Mouse (Mus musculus) ES-E14 (cell line): ENCODE measurements around the gene Plekhs1.

Experiments
- CHD2 ChIP-seq: IDR thresholded peaks from 2 replicates; pipeline ENCODE4 v1.6.1; 2014; ENCODE audit warnings: mild to moderate bottlenecking, low read depth, low read length, inconsistent platforms
- ZNF384 ChIP-seq: IDR thresholded peaks from 2 replicates; pipeline ENCODE4 v1.6.1; 2012; ENCODE audit warnings: low read depth, low read length, inconsistent platforms

DNA sequence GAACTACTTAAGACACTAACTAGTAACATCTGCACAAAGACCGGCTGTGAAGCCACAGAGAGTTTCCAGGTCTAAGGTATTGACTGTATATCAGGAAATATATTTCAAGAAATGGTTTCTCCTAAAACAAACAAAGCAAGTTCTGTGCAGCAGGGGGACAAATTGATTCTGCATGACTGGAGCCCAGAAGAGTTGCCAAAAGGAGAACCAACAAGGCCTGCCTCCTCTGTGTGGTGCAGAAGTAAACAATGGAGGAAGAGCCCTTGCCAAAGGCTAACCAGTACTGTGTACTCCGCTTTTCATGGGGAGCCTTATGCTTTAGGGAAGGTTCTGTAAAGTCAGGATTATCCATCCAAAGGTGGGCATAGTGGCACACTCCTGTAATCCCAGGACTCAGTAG lies 1.2 kb upstream of the Plekhs1 start:
- no peak for TF ChIP-seq ZNF384
- TF ChIP-seq CHD2: no peak
